Mouse (Mus musculus) lung, adult 2 months (tissue): ENCODE results near the gene Rmi2.

Source experiments
- CTCF ChIP-seq: fragments of 200-500 bp; IDR thresholded peaks from 2 replicates; pipeline ENCODE4 v1.5.1; 2011; ENCODE audit warnings: mild to moderate bottlenecking, low read length, control low read depth; ENCODE audit not compliant: insufficient read depth
- POLR2A ChIP-seq: fragments of 200-500 bp; IDR thresholded peaks from 2 replicates; pipeline ENCODE4 v1.6.1; 2011; ENCODE audit warnings: low read depth, mild to moderate bottlenecking, control low read depth, low read length, borderline replicate concordance; ENCODE audit errors: extremely low read depth

DNA sequence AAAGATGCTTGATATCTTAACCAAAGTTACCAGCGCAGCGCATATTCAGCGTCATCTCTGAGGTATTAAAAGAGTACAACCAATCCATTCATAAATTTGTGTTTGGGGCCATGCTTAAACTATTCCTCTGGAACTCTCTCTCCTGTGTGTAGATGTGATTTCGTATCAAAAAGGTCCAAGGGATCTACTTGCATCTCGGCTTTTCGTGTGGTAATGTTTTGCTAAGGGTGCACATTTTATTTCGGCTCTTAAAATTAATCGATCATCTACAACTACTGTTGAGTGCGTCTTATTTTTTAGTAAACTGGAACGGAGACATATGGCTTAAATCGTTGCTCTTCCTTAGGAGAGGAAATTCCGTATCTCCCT lies 333 bp upstream of the Rmi2 start:
- TF ChIP-seq CTCF (no peak), POLR2A (no peak)
